Mouse (Mus musculus): ENCODE measurements around the gene Actl10.

Gene Actl10

GRCm38 (mm10) chr2:154551476-154551875, at the start of gene Actl10:
TSS of gene Actl10 (plus strand) at chr2:154551776.
- no peak for DNase-seq (ENCODE audit: low spot score in 2 of 2)

GRCm38 (mm10) chr2:154507076-154507475, 44.5 kb upstream of the Actl10 start:
- no peak for DNase-seq (ENCODE audit: low spot score in 2 of 2)

- DNase-seq (ENCODE audit: low spot score in 2 of 2), result peak; percentile 34 to 50
Observed at GRCm38 (mm10) chr2:154507566-154508283, 43.9 kb upstream of the Actl10 start.

GRCm38 (mm10) chr2:154508450-154508849, 43.1 kb upstream of the Actl10 start:
- no peak for DNase-seq (ENCODE audit: low spot score in 2 of 2)

- DNase-seq (ENCODE audit: low spot score in 2 of 2), result no peak
Observed at GRCm38 (mm10) chr2:154510141-154510540, 41.4 kb upstream of the Actl10 start.

- no peak for DNase-seq (ENCODE audit: low spot score in 2 of 2)
Observed at GRCm38 (mm10) chr2:154516944-154517343, 34.6 kb upstream of the Actl10 start.

GRCm38 (mm10) chr2:154517424-154517823, 34.2 kb upstream of the Actl10 start:
- DNase-seq (ENCODE audit: low spot score in 2 of 2), result no peak

GRCm38 (mm10) chr2:154521449-154521848, 30.1 kb upstream of the Actl10 start:
- DNase-seq (ENCODE audit: low spot score in 2 of 2), result no peak

GRCm38 (mm10) chr2:154522334-154522733, 29.2 kb upstream of the Actl10 start:
- no peak for DNase-seq (ENCODE audit: low spot score in 2 of 2)

GRCm38 (mm10) chr2:154525285-154525684, 26.3 kb upstream of the Actl10 start:
- DNase-seq (ENCODE audit: low spot score in 2 of 2), result peak; percentile 37 to 56

- DNase-seq (ENCODE audit: low spot score in 2 of 2), result no peak
Observed at GRCm38 (mm10) chr2:154526531-154526930, 25.0 kb upstream of the Actl10 start.

GRCm38 (mm10) chr2:154532888-154533287, 18.7 kb upstream of the Actl10 start:
- DNase-seq (ENCODE audit: low spot score in 2 of 2), result no peak

GRCm38 (mm10) chr2:154534704-154535270, 16.8 kb upstream of the Actl10 start:
- DNase-seq (ENCODE audit: low spot score in 2 of 2), result no peak

GRCm38 (mm10) chr2:154538310-154538709, 13.3 kb upstream of the Actl10 start:
- DNase-seq (ENCODE audit: low spot score in 2 of 2), result peak; percentile 63 to 72

GRCm38 (mm10) chr2:154538710-154539109, 12.9 kb upstream of the Actl10 start:
- no peak for DNase-seq (ENCODE audit: low spot score in 2 of 2)

GRCm38 (mm10) chr2:154539720-154540119, 11.9 kb upstream of the Actl10 start:
- DNase-seq (ENCODE audit: low spot score in 2 of 2), result peak; percentile 72 to 74

- DNase-seq (ENCODE audit: low spot score in 2 of 2), result no peak
Observed at GRCm38 (mm10) chr2:154541630-154542029, 9.9 kb upstream of the Actl10 start.

GRCm38 (mm10) chr2:154543567-154544347, 7.8 kb upstream of the Actl10 start:
- DNase-seq (ENCODE audit: low spot score in 2 of 2), result peak; percentile 51 to 72

GRCm38 (mm10) chr2:154546711-154547110, 4.9 kb upstream of the Actl10 start, which contains the start of gene 1700003F12Rik:
TSS of gene 1700003F12Rik (plus strand) at chr2:154547085.
- no peak for DNase-seq (ENCODE audit: low spot score in 2 of 2)

GRCm38 (mm10) chr2:154548688-154549087, 2.9 kb upstream of the Actl10 start:
- DNase-seq (ENCODE audit: low spot score in 2 of 2), result no peak

GRCm38 (mm10) chr2:154549127-154549885, 2.3 kb upstream of the Actl10 start:
- peak; percentile 42 to 59 for DNase-seq (ENCODE audit: low spot score in 2 of 2)

GRCm38 (mm10) chr2:154549886-154550189, 1.7 kb upstream of the Actl10 start:
- no peak for DNase-seq (ENCODE audit: low spot score in 2 of 2)

All from right cerebral cortex, adult 2 months (tissue).